Mouse (Mus musculus) kidney, adult 2 months (tissue): ENCODE results near the gene Gm10318. TPM values are rescaled to one million over a fixed set of nuclear protein-coding genes. Genes with fewer than 3 reads are reported as not detected.

Experiments
- DNase-seq: peaks from one replicate; pipeline ENCODE4 v3.0.0; 2021
- H3K27ac ChIP-seq: fragments of 200-500 bp; 2 replicates; pipeline ENCODE4 v1.5.1; 2012; ENCODE audit warnings: low read depth, low read length, control low read depth, inconsistent platforms; ENCODE audit not compliant: insufficient read depth
- H3K27me3 ChIP-seq: fragments of 200-500 bp; replicated peaks from 2 replicates; pipeline ENCODE4 v1.6.1; 2012; ENCODE audit warnings: mild to moderate bottlenecking, moderate library complexity, low read length, inconsistent platforms; ENCODE audit not compliant: control insufficient read depth, insufficient read depth
- H3K36me3 ChIP-seq: fragments of 200-500 bp; 2 replicates; pipeline ENCODE4 v1.6.1; 2012; ENCODE audit warnings: mild to moderate bottlenecking, moderate library complexity, low read length, inconsistent platforms; ENCODE audit not compliant: control insufficient read depth, insufficient read depth
- H3K4me1 ChIP-seq: fragments of 200-500 bp; 2 replicates; pipeline ENCODE4 v1.6.1; 2011; ENCODE audit warnings: low read length; ENCODE audit not compliant: control insufficient read depth, insufficient read depth
- H3K4me3 ChIP-seq: fragments of 200-500 bp; 2 replicates; pipeline ENCODE4 v1.5.1; 2011; ENCODE audit warnings: mild to moderate bottlenecking, low read depth, low read length, control low read depth; ENCODE audit not compliant: insufficient read depth
- CTCF ChIP-seq: fragments of 200-500 bp; conservative IDR thresholded peaks from 2 replicates; pipeline ENCODE4 v1.5.1; 2011; ENCODE audit warnings: low read depth, mild to moderate bottlenecking, control low read depth, low read length, moderate library complexity, mixed read lengths; ENCODE audit not compliant: insufficient read depth, insufficient read length
- POLR2A ChIP-seq: fragments of 200-500 bp; IDR thresholded peaks from one replicate; pipeline ENCODE4 v1.6.1; 2011; ENCODE audit warnings: low read depth, low read length, control low read depth
- WGBS: fragments of 180-500 bp; shearing (Covaris S2); methylation state at CpG from one replicate; pipeline ENCODE4 v1.1.7; 2018; 5-methylcytosine and 5-hydroxymethylcytosine counted together
- polyA plus RNA-seq: library from polyadenylated mRNA; depleted of rRNA; stranded (reverse); fragments of >200 nt; gene quantifications from 2 replicates; pipeline ENCODE4 v1.2.3, GENCODE M21; 2012; rRNA removed

The Gm10318 gene
- not detected in 2 replicates for polyA plus RNA-seq

DNA sequence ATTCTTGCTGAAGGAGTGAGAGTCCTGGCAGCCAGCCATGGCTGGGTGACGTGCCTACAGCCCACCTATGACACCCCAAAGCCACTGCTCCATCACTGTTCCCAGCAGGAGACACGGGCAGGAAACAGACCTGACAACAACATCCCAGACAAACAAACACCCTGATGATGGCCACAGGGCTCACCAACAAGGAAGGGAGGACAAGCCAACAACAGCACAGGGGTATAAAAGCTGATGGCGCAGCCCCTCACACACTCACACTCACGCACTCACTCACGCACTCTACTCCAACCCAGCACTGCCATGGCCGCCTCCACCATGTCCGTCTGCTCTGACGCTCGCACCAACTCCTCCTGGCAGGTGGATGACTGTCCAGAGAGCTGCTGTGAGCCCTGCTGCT, at the start of gene Gm10318:
Gm10318 (plus strand) TSS at position 301 of the 400 bp plus-strand sequence.
- DNase-seq, result no peak
- Histone ChIP-seq H3K27me3 (no peaks in the 10 kb centered on the region), H3K4me1 (no peaks in the 10 kb centered on the region), H3K36me3 (no peaks in the 10 kb centered on the region), H3K27ac (no peak within 1 kb of the TSS), H3K4me3 (no peak within 1 kb of the TSS)
- TF ChIP-seq CTCF (no peak), POLR2A (no peak)
- WGBS, result 69% methylated on average over 9 of the region's 9 CpGs

DNA sequence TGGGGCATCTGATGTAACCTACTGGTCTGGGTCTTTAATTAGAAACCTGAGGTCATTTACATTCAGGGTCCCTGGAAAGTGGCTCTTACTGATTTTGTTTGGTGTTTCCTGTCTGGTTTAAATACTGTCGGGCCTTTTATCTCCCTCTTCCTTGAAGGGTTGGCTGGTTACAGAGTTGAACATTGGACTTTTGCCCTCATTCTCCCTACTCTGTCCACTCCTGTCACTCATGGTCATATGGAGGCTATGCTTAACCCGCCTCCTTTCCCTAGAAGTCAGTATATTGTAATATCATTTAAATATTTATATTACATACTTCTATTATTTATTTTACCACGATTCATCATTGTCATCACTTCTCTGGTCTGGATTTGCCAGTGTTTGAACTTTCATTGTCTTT, 48.6 kb upstream of the Gm10318 start:
- DNase-seq, result peak; percentile 4
- Histone ChIP-seq H3K4me3 (no peak overlapping the region), H3K36me3 (no peaks in the 10 kb centered on the region), H3K4me1 (no peaks in the 10 kb centered on the region), H3K27me3 (no peaks in the 10 kb centered on the region), H3K27ac (no peak overlapping the region)
- WGBS, result 59% methylated on average over 3 of the region's 3 CpGs
- TF ChIP-seq CTCF, result no peak
- TF ChIP-seq POLR2A, result no peak

DNA sequence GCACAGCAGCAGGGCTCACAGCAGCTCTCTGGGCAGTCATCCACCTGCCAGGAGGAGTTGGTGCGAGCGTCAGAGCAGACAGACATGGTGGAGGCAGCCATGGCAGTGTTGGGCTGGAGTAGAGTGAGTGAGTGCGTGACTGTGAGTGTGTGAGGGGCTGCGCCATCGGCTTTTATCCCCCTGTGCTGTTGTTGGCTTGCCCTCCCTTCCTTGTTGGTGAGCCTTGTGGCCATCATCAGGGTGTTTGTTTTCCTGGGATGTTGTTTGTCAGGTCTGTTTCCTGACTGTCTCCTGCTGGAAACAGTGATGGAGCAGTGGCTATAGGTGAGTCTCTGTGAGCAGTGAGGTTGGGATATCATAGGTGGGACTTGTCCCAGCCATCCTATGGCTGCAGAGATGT, 40.9 kb upstream of the Gm10318 start, which contains the start of gene Gm9507:
Gm9507 (minus strand) TSS at position 101 of the 400 bp plus-strand sequence.
- H3K36me3 ChIP-seq, result no peaks in the 10 kb centered on the region
- no peak within 1 kb of the TSS for H3K4me3 ChIP-seq
- H3K27ac ChIP-seq, result no peak within 1 kb of the TSS
- TF ChIP-seq POLR2A (no peak), CTCF (no peak)
- 70% methylated on average over 5 of the region's 5 CpGs for WGBS
- no peaks in the 10 kb centered on the region for H3K27me3 ChIP-seq
- no peaks in the 10 kb centered on the region for H3K4me1 ChIP-seq
- DNase-seq, result no peak

DNA sequence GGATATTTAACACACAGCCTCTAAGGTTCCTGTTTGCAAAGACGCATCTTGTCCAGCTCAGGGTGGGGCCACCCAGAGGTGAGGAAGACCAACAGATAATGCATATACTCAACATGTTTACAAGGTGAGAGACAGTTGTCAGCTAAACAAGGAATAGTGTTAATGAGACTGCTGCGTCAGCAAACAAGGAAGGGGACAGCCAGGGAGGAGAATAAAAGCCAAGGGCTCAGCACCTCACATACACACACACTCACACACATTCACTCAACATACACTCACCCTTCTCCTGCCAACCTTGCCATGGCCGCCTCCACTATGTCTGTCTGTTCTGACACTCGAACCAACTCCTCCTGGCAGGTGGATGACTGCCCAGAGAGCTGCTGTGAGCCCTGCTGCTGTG, 38.3 kb upstream of the Gm10318 start, which contains the start of gene Gm2696:
Gm2696 (plus strand) TSS at position 301 of the 400 bp plus-strand sequence.
- Histone ChIP-seq H3K4me1 (no peaks in the 10 kb centered on the region), H3K27ac (no peak within 1 kb of the TSS), H3K36me3 (no peaks in the 10 kb centered on the region), H3K4me3 (no peak within 1 kb of the TSS), H3K27me3 (no peaks in the 10 kb centered on the region)
- WGBS, result 63% methylated on average over 4 of the region's 4 CpGs
- no peak for DNase-seq
- no peak for TF ChIP-seq POLR2A
- no peak for TF ChIP-seq CTCF

DNA sequence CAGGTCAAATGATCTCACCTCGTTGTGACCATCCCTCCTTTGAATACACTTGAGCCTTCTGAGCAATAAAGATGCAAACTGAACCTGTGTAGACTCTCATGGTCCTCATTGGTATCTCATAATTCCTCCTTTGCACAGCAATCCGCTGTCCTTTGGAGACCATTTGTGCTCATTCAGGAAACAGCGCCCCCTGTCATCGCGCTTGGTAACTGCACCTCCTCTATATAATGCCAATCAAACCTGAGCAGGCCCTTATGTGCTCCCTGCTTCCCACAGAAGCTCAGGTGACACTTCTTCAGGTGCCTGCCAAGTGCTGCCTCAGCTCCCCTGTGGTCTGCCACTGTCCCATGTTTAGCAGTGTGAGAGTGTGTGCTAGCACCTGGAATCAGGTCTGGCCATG, 37.1 kb upstream of the Gm10318 start:
- no peak for TF ChIP-seq POLR2A
- TF ChIP-seq CTCF, result peak; percentile 68
- 32% methylated on average over 5 of the region's 5 CpGs for WGBS
- Histone ChIP-seq H3K36me3 (no peaks in the 10 kb centered on the region), H3K4me3 (no peak overlapping the region), H3K27me3 (no peaks in the 10 kb centered on the region), H3K27ac (no peak overlapping the region), H3K4me1 (no peaks in the 10 kb centered on the region)
- DNase-seq, result peak; percentile 9

DNA sequence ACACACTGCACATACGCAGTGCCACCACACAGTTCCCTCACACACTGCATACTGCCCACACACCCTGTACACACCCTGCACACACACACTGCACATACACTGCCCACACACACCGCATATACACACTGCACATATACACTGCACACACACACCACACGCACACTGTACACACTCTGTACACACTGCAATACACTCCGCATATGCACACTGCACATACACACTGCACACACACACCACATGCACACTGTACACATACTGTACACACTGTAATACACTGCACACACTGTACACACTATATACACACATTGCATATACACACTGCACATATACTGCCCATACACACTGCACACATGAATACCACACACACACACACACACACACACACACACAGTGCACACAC, 34.1 kb upstream of the Gm10318 start:
- Histone ChIP-seq H3K4me3 (no peak overlapping the region), H3K27ac (no peak overlapping the region), H3K27me3 (no peaks in the 10 kb centered on the region), H3K4me1 (no peaks in the 10 kb centered on the region), H3K36me3 (no peaks in the 10 kb centered on the region)
- no peak for DNase-seq
- TF ChIP-seq POLR2A, result no peak
- no peak for TF ChIP-seq CTCF
- WGBS, result 94% methylated on average over 4 of the region's 4 CpGs

DNA sequence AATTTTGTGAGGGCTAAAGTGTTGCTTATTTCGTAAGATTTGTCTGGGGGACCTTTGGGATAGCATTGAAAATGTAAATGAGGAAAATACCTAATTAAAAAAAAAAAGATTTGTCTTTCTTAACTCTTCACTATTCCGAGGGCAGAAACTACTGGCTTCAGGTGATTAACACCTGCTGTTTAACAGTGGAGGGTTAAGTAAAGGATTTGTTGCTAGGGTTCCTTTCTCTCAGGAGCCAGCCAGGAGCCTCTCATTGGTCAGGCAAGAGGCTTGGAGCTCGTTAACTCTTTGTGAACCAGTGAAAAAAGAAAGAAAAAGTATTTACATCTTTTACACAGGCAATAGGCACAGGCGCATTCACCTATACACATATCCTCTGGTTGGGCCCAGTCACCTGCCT, 33.5 kb upstream of the Gm10318 start:
- TF ChIP-seq CTCF (no peak), POLR2A (no peak)
- DNase-seq, result no peak
- Histone ChIP-seq H3K4me3 (no peak overlapping the region), H3K27ac (no peak overlapping the region), H3K27me3 (no peaks in the 10 kb centered on the region), H3K4me1 (no peaks in the 10 kb centered on the region), H3K36me3 (no peaks in the 10 kb centered on the region)
- WGBS, result 50% methylated on average over 4 of the region's 4 CpGs

DNA sequence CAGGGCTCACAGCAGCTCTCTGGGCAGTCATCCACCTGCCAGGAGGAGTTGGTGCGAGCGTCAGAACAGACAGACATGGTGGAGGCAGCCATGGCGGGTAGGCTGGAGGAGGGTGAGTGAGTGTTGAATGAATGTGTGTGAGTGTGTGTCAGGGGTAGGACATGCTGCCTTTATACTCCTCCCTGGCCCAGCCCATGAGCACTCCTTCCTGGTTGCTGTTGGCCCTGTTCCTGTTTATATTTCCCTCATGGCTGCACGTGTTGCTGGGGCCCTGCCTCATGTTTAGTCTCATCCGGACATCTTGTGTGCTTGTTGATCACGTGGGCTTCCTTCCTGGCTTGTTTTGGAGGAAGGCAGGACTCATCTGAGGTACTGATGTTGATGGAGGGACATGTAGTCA, 25.7 kb upstream of the Gm10318 start, which contains the start of gene Krtap10-4:
Krtap10-4 (minus strand) TSS at position 145 of the 400 bp plus-strand sequence.
- H3K27me3 ChIP-seq, result no peaks in the 10 kb centered on the region
- no peak within 1 kb of the TSS for H3K4me3 ChIP-seq
- no peaks in the 10 kb centered on the region for H3K4me1 ChIP-seq
- H3K27ac ChIP-seq, result no peak within 1 kb of the TSS
- WGBS, result 56% methylated on average over 6 of the region's 6 CpGs
- TF ChIP-seq CTCF (no peak), POLR2A (no peak)
- no peak for DNase-seq
- no peaks in the 10 kb centered on the region for H3K36me3 ChIP-seq
